Mouse (Mus musculus): ENCODE measurements around the gene Gm5134.

Gene Gm5134

DNA sequence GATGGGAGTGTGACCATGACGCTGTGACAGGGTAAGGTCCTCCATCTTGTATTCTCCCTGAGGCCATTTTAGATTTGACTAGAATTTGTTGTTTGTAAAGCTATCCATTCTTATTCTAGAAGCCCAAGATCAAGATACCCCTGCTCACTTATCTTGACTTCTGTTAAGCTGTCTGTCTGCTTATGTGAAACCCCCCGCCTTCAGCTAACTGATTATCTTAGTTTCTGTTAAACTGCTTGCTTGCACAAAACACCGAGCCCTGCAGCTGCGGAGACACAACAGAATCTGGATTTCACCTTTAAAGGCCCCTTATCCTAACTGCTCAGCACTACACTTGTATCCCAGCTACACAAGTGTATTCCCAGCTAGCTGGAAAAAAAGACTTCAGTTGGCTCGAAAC lies 82.6 kb downstream of the Gm5134 start:
- DNase-seq, result no peak

DNA sequence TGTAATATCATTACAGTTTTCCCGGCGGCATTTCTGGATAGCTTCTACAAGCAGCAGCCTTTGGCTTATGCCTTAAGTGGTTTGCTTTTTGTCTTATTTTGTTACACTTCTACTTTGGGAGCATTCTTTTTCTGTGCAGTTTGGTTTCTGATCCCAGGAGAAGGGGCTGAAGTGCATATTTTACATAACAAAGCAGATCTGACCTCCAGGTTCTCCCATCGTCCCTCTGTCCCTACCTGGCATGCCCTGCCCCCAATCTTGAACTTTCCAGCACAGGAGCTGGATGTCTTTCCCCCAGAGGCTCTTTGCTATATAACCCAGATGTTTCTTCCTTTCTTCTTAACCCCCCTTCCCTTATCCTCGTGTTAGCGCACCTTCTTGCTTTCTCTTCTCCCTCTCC lies 91.0 kb downstream of the Gm5134 start:
- no peak for DNase-seq

DNA sequence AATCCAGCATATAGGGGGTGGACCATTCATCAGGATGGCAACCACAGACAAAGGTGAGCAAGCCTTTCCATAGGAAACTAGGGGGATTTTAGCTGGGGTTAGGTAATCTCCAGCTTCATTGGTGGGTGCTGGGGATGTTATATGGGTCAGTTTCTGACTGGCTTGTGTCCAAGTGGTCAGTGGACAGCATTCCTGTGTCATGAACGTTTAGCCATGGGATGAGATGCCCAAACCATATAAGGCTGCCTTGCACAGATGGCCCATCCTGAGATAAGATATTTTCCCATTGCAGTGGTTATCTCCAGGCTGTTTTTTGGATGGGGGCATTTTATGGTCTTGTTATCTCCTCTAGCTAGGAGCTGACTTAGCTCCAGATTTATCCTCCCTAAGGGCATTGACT lies 92.4 kb downstream of the Gm5134 start:
- no peak for DNase-seq

DNA sequence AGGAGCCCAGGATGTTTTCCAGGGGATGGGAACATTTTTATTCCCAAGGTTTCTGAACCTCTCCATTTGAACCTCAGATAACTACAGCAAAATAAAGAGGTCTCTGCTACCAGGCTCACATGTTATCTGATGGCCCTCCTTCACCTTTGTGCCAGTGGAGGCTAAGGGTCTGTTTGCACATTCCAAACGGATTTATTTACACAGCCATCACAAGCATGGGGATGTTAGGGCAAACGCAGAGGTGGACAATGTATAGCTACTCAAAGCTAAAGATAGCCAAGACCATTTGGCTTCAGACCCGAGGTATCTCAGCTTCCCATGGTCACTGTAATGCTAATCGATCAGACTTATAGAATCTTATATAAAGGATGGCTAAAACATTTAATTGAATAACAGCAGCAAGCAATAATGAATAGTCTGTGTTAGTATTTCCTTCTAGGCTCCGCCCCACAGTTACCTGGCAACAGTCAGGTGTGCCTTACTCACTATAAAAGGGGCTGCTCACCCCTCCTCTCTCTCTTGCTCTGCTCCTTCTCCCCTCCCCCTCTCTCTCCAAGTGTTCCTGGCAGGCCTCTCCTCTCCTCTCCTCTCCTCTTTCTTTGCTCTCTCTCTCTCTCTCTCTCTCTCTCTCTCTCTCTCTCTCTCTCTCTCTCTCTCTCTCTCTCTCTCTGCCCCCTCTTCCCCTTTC lies 93.0 kb downstream of the Gm5134 start:
- no peak for DNase-seq

DNA sequence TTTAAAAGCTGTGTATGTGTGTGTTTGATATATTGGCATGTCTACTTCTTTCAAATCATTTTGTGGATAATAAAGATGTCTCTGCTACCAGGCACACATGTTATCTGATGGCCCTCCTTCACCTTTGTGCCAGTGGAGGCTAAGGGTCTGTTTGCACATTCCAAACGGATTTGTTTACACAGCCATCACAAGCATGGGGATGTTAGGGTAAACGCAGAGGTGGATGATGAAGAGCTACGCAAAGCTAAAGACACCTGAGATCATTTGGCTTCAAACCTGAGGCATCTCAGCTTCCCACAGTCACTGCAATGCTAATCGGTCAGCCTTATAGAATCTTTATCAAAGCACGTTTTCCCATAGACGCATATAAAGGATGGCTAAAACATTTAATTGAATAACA lies 94.7 kb downstream of the Gm5134 start:
- DNase-seq, result no peak

DNA sequence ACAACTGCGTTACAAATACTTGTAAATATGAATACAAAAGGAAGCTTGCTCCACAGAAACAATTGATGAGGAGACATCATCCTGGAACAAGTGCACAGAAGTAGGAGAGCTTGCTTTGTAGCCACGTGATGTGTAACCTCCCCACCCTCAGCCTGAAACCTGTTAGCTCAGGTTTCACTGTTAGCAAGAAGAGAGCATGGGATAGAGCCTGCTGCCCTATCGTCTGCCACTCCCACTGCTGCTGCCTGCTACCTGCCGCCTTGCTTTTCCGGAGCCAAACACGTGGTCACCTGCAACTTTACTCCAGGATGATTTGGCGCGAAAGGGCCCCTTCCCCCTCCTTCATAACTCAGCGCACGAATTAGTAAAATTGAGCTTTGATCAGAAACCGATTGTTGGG lies 97.5 kb downstream of the Gm5134 start:
- DNase-seq, result no peak

Measured in thymus, postnatal 25 days (tissue).